Comparison of ENCODE assay signal across 8 mouse cellular contexts in the genomic region with DNA sequence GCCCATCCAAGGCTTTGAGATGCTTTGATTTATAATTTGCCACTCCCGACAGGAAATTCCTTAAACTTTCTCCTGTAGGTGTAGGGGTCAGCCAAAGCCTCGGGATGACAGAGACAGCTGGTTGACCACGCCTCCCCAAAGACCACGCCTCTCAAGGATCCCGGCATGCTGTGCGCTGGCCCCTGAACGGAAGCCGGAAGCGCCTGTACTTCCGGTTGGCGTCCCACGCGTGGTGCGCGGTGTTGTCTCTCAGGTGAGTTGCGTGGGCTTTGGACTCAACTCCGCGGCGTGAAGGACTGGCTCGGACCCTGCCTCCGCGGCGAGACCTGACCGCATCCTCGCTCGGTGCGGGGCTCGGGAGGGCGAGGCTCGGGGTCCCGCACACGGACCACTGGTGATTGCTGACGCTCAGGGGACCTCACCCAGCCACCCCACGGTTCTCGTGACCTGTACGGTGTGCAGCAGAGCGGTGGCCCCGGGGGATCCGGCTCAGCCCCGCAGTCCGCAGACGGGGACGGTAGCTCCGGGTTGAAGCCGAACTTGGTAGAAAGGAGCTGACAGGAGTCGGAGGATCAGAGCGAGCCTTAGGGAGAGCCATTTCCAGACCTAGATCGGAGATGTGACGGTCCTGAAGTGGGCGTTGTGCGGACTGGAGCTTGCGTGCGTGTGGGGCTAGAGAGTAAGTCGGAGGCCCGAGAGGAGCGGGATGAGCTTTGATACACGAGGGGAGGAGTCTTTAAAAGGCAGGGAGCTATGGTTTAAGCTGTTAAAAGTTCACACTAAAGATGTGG. TPM values are rescaled to one million over a fixed set of nuclear protein-coding genes. Genes with fewer than 3 reads are reported as not detected.
DNase-seq lines count a peak whose midpoint lies in the region; ATAC-seq and TF ChIP-seq lines count a peak whose summit lies in the region.

A gene (plus strand): TSS at position 200 of the 791 bp plus-strand sequence.

- no peaks in the 10 kb centered on the region for H3K9me3 ChIP-seq in E14TG2a.4 (ENCODE audit: low read length)
- H3K9me3 ChIP-seq in forebrain, embryonic 11.5 days (ENCODE audit: control insufficient read depth, low read length): no peaks in the 10 kb centered on the region
- no peaks in the 10 kb centered on the region for H3K9me3 ChIP-seq in heart, embryonic 16.5 days (replicated peaks; ENCODE audit: control insufficient read depth, low read length)
- no peaks in the 10 kb centered on the region for H3K9me3 ChIP-seq in liver, embryonic 16.5 days (replicated peaks; ENCODE audit: control insufficient read depth, low read length)
- H3K9me3 ChIP-seq in neural tube, embryonic 12.5 days: no peaks in the 10 kb centered on the region
- no peaks in the 10 kb centered on the region for H3K9me3 ChIP-seq in stomach, postnatal 0 days (ENCODE audit: control insufficient read depth, low read length)

- peak within 1 kb of the TSS; percentile 84 for H3K9ac ChIP-seq in forebrain, embryonic 11.5 days (ENCODE audit: low read length)
- H3K9ac ChIP-seq in heart, embryonic 16.5 days (ENCODE audit: low read length): peak within 1 kb of the TSS; percentile 98
- H3K9ac ChIP-seq in liver, embryonic 16.5 days (ENCODE audit: low read depth, low read length): peak within 1 kb of the TSS; percentile 88
- H3K9ac ChIP-seq in neural tube, embryonic 12.5 days: peak within 1 kb of the TSS; percentile 87
- H3K9ac ChIP-seq in stomach, postnatal 0 days (ENCODE audit: low read length): peak within 1 kb of the TSS; percentile 94

- TF ChIP-seq EP300 in stomach, postnatal 0 days (optimal IDR thresholded peaks at IDR 0.05): no peak

- H3K27me3 ChIP-seq in E14TG2a.4 (ENCODE audit: insufficient read depth, low read length): no peaks in the 10 kb centered on the region
- no peaks in the 10 kb centered on the region for H3K27me3 ChIP-seq in forebrain, embryonic 11.5 days (ENCODE audit: control insufficient read depth, insufficient read depth, low read length)
- H3K27me3 ChIP-seq in heart, embryonic 16.5 days (ENCODE audit: control insufficient read depth, insufficient read depth, low read length): no peaks in the 10 kb centered on the region
- H3K27me3 ChIP-seq in liver, embryonic 16.5 days (ENCODE audit: control insufficient read depth, insufficient read depth, low read depth, low read length): no peaks in the 10 kb centered on the region
- no peaks in the 10 kb centered on the region for H3K27me3 ChIP-seq in neural tube, embryonic 12.5 days (replicated peaks)
- no peaks in the 10 kb centered on the region for H3K27me3 ChIP-seq in stomach, postnatal 0 days (ENCODE audit: control insufficient read depth, insufficient read depth, low read length)

- peak within 1 kb of the TSS; percentile 93 for H3K4me2 ChIP-seq in forebrain, embryonic 11.5 days (ENCODE audit: low read depth, low read length, severe bottlenecking)
- H3K4me2 ChIP-seq in heart, embryonic 16.5 days (ENCODE audit: low read depth, low read length): peak within 1 kb of the TSS; percentile 93
- peak within 1 kb of the TSS; percentile 72 for H3K4me2 ChIP-seq in liver, embryonic 16.5 days (ENCODE audit: low read depth, low read length)
- peak within 1 kb of the TSS; percentile 90 for H3K4me2 ChIP-seq in neural tube, embryonic 12.5 days (replicated peaks)
- H3K4me2 ChIP-seq in stomach, postnatal 0 days (replicated peaks; ENCODE audit: low read depth): peak within 1 kb of the TSS; percentile 86

- ATAC-seq in forebrain, embryonic 11.5 days (replicated peaks; ENCODE audit: low FRiP score): peak; percentile 95
- ATAC-seq in heart, embryonic 16.5 days (replicated peaks; ENCODE audit: extremely low read depth, insufficient read depth, low FRiP score): peak; percentile 93
- ATAC-seq in liver, embryonic 16.5 days (ENCODE audit: low read depth): peak; percentile 93
- peak; percentile 93 for ATAC-seq in neural tube, embryonic 12.5 days (ENCODE audit: low FRiP score, low read depth)
- ATAC-seq in stomach, postnatal 0 days (ENCODE audit: low FRiP score, low TSS enrichment): peak; percentile 92

- WGBS in forebrain, embryonic 11.5 days: under 1% methylated on average over 57 of the region's 57 CpGs
- WGBS in heart, embryonic 16.5 days: under 1% methylated on average over 57 of the region's 57 CpGs
- under 1% methylated on average over 57 of the region's 57 CpGs for WGBS in liver, embryonic 16.5 days (ENCODE audit: insufficient replicate concordance)
- under 1% methylated on average over 57 of the region's 57 CpGs for WGBS in neural tube, embryonic 12.5 days
- WGBS in stomach, postnatal 0 days: under 1% methylated on average over 57 of the region's 57 CpGs

- H3K4me1 ChIP-seq in E14TG2a.4 (replicated peaks; ENCODE audit: low read depth, low read length): peaks cover 40% of the 10 kb centered on the region
- no peaks in the 10 kb centered on the region; the same call in 1 of the 2 replicates for H3K4me1 ChIP-seq in forebrain, embryonic 11.5 days (replicated peaks; ENCODE audit: control insufficient read depth, insufficient read depth, low read length)
- H3K4me1 ChIP-seq in heart, embryonic 16.5 days (ENCODE audit: control insufficient read depth, insufficient read depth, low read length): 0 out of 2 replicates have a peak, but pooled peaks cover 4% of the 10 kb centered on the region
- H3K4me1 ChIP-seq in liver, embryonic 16.5 days (ENCODE audit: control insufficient read depth, low read depth, low read length): peaks cover 9% of the 10 kb centered on the region
- H3K4me1 ChIP-seq in neural tube, embryonic 12.5 days: peaks cover 15% of the 10 kb centered on the region
- no peaks in the 10 kb centered on the region for H3K4me1 ChIP-seq in stomach, postnatal 0 days (replicated peaks; ENCODE audit: control insufficient read depth, insufficient read depth)

- peak within 1 kb of the TSS; percentile 100 for H3K4me3 ChIP-seq in E14TG2a.4 (replicated peaks; ENCODE audit: low read length)
- peak within 1 kb of the TSS; percentile 99 for H3K4me3 ChIP-seq in forebrain, embryonic 11.5 days (ENCODE audit: low read depth, low read length)
- peak within 1 kb of the TSS; percentile 100 for H3K4me3 ChIP-seq in heart, embryonic 16.5 days (ENCODE audit: low read length)
- peak within 1 kb of the TSS; percentile 99 for H3K4me3 ChIP-seq in liver, embryonic 16.5 days (ENCODE audit: low read depth, low read length)
- peak within 1 kb of the TSS; percentile 99 for H3K4me3 ChIP-seq in neural tube, embryonic 12.5 days
- peak within 1 kb of the TSS; percentile 98 for H3K4me3 ChIP-seq in stomach, postnatal 0 days (ENCODE audit: low read depth, low read length)

- no peak for TF ChIP-seq CTCF in E14TG2a.4 (conservative IDR thresholded peaks at IDR 0.05; ENCODE audit: low read length)
- TF ChIP-seq CTCF in stomach, postnatal 0 days (IDR thresholded peaks at IDR 0.05; ENCODE audit: low read depth): no peak

- peaks cover 45% of the 10 kb centered on the region for H3K36me3 ChIP-seq in E14TG2a.4 (ENCODE audit: insufficient read depth, low read length)
- peaks cover 7% of the 10 kb centered on the region; the same call in 1 of the 2 replicates for H3K36me3 ChIP-seq in forebrain, embryonic 11.5 days (ENCODE audit: control insufficient read depth, insufficient read depth, low read length)
- peaks cover 24% of the 10 kb centered on the region; the same call in 1 of the 2 replicates for H3K36me3 ChIP-seq in heart, embryonic 16.5 days (ENCODE audit: control insufficient read depth, insufficient read depth)
- peaks cover 11% of the 10 kb centered on the region for H3K36me3 ChIP-seq in liver, embryonic 16.5 days (ENCODE audit: control insufficient read depth, insufficient read depth)
- peaks cover 29% of the 10 kb centered on the region for H3K36me3 ChIP-seq in neural tube, embryonic 12.5 days
- H3K36me3 ChIP-seq in stomach, postnatal 0 days (ENCODE audit: control insufficient read depth, insufficient read depth, low read length): peaks cover 8% of the 10 kb centered on the region; the same call in 1 of the 2 replicates

- DNase-seq in c-Kit-positive CD71-positive TER-119-negative erythroid progenitor cells, embryonic 14.5 days (ENCODE audit: low read depth): peak; percentile 75
- peak; percentile 91 for DNase-seq in forebrain, embryonic 11.5 days (ENCODE audit: low spot score)
- peak; percentile 91 to 94 for DNase-seq in kidney, postnatal 36 days
- peak; percentile 90 for DNase-seq in stomach, postnatal 0 days (ENCODE audit: low spot score)

- H3K27ac ChIP-seq in forebrain, embryonic 11.5 days (ENCODE audit: low read depth, low read length): no peak within 1 kb of the TSS
- H3K27ac ChIP-seq in heart, embryonic 16.5 days (ENCODE audit: low read length): peak within 1 kb of the TSS; percentile 62
- H3K27ac ChIP-seq in liver, embryonic 16.5 days (ENCODE audit: low read length): peak within 1 kb of the TSS; percentile 77
- no peak within 1 kb of the TSS for H3K27ac ChIP-seq in neural tube, embryonic 12.5 days
- H3K27ac ChIP-seq in stomach, postnatal 0 days (replicated peaks): peak within 1 kb of the TSS; percentile 88

RNA-seq across cellular contexts. Expression of the gene that starts here (rescaled TPM):
- 57.6 and 59.0 TPM in 2 replicates for polyA plus RNA-seq in forebrain, embryonic 11.5 days (2014; fragmentation: Nextera tagmentation; extraction: Ambion mirVana)
- 25.4 and 25.5 TPM in 2 replicates for polyA plus RNA-seq in heart, embryonic 16.5 days (2015; fragmentation: Nextera tagmentation; extraction: Ambion mirVana)
- polyA plus RNA-seq in liver, embryonic 16.5 days (2015; fragmentation: Nextera tagmentation; extraction: Ambion mirVana): 19.2 and 21.9 TPM in 2 replicates
- 51.3 and 51.9 TPM in 2 replicates for polyA plus RNA-seq in neural tube, embryonic 12.5 days (2016; fragmentation: Nextera tagmentation; extraction: Ambion mirVana)
- 46.6 and 47.5 TPM in 2 replicates for polyA plus RNA-seq in stomach, postnatal 0 days (2015; fragmentation: Nextera tagmentation; extraction: Ambion mirVana)

Comparison
In these comparisons a context has a peak if more than half of its experiments do, and no peak if none do; other contexts are left out.
1. H3K27ac ChIP-seq: peak in heart, embryonic 16.5 days (single experiment), liver, embryonic 16.5 days (single experiment) and stomach, postnatal 0 days (single experiment); none in forebrain, embryonic 11.5 days (single experiment) and neural tube, embryonic 12.5 days (single experiment).
2. Peak in every context shown above with its lines, with median percentiles within 50 percentile points of each other: H3K4me3 ChIP-seq, DNase-seq, ATAC-seq, H3K4me2 ChIP-seq and H3K9ac ChIP-seq.